Mouse (Mus musculus) lung, postnatal 25 days (tissue): ENCODE data around the gene Ets1.

Experiments used
- DNase-seq: peaks from one replicate; pipeline ENCODE4 v3.0.0; 2022; ENCODE audit warnings: low spot score

The Ets1 gene

DNA sequence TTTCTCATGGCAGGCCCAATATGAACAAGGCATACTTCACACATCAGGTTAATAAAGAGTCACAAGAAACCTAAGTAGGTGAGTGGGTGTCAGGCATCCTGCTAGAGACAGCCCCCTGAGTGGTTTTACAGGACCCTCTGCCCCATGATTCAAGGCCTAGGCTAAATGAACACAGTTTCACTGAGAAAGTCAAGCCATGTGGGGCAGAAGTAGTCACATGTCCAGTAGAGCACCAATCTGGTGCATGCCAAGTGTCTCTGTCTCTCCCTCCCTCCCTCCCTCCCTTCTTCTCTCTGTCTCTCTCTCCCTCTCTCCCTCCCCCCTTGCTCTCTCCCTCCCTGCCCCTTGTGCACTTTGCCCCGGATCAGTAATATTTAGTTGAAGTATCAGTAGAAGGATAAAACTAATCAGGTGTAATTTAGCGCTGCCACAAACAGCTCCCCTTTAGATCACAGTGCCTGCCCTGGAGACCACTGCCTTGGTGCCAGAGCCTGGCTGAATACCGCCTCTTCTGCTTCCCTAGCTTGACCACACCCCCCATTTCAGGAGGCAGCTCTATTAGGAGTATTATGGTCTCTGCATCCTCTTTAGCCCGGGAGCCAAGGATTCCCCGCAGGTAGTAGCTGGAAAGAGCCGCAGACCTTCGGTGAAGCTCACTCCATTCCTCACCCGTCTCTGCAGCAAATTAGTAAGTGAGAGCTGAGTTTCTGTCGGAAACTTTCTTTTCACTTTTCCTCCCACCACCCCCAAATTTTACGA, at the start of gene Ets1:
Gene Ets1, plus strand, starts transcription at position 595 of the 759 bp plus-strand sequence.
- no peak for DNase-seq

DNA sequence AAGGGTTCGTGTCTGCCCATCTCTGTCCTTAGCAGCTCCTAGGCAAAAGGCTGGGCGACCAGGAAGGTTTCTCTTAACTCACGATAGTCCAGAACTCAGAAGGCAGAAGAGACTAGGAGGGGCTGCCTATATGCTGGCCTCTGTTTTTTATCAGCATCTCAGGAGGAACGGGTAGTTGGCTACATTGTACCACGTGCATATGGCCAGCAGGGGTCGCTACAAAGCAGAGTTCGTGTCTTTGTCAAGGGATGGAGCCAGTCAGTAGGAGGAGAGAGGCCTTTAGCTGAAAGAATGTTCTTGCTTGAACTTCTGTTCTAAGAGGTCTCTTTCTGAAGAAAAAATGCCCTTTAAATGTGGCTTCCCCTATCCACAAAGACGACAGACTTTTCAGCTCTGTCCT, 46.1 kb upstream of the Ets1 start:
- peak; percentile 89 for DNase-seq

DNA sequence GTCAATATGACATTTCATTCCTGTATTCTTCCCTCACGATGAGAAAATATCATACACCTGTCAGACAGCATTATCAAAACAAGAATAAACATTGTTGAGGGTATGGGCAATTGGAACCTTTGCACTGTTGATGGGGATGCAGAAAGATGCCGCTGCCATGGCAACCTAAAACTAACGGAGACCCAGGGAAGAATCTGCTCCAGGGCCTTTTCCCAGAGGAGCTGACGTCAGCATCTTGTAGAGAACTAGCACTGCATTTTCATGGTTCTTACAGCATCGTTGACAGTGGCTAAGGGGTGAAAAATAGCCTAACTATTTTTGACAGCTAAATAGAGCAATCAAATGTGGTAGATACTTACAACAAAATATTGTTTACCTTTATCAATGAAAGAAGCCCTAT, 45.5 kb upstream of the Ets1 start:
- DNase-seq: no peak

DNA sequence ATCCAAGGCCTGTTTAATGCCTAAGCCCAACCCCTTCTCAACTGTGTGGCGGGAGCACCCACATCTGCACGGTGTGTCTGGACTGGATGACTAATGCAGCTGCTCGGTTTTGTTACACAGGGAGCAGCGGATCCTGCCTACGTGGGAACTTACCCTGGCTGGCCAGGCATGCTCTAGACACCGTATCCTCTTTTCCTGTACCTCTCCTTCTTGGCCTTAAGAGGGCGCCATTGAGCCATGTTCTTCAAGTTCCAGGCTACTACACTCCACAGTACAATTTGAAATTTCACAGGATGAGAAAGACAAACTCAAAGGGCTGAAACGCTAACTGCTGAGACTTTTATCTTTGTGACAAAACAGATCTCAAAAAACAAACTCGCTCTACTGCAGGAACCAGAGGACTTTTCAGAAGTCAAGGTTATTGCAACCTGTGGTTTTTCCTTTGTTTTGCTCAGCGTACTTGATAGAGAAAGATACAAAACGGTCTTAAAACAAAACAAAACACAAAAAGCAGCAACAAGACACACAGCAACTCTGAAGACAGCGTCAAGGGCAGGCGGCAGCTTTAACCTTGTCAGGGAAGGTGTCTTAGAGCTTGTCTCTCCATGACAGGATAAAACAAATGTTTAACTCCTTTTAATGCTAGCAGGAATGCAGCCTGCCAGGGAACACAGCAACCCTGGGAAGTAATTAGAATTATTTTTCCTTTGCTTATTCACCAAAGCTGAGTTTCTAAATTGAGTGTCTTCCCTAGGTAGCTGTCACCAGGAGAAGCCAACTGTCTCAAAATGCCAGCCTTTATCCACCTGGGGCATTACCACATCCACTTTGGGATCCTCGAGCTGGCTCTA, 44.1 kb upstream of the Ets1 start:
- DNase-seq: peak; percentile 90

DNA sequence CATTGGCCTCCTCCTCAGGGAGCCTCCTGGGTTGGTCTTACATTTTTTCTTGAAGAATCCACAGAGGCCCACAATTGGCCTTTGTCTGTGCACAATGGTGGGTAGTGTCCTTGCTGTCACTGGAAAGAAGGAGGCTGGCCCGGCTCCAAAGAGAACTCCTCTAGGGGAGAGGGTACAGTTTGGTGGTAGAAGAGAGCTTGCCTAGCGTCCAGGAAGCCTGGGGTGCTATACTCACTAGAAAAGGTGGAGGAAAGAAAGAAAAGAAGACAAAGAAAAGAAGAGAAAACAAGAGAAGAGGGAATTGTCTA, 43.5 kb upstream of the Ets1 start:
- DNase-seq: no peak

DNA sequence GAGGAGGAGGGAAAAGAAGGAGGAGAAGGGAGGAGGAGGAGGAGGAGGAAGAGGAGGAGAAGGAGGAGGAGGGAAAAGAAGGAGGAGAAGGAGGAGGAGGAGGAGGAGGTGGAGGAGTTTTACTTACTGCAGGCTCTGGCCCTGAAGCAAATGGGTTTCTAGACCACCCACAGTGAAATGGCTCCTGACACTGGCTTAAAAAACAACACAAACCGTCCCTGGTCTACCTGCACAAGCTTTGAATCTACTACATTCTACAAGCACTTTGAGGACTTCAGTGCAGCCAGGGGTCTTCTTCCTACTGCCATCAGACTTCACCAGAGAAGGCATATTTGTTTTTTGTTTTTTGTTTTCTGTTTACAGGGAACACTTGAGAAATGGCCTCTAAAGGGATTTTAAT, 42.2 kb upstream of the Ets1 start:
- DNase-seq: no peak

DNA sequence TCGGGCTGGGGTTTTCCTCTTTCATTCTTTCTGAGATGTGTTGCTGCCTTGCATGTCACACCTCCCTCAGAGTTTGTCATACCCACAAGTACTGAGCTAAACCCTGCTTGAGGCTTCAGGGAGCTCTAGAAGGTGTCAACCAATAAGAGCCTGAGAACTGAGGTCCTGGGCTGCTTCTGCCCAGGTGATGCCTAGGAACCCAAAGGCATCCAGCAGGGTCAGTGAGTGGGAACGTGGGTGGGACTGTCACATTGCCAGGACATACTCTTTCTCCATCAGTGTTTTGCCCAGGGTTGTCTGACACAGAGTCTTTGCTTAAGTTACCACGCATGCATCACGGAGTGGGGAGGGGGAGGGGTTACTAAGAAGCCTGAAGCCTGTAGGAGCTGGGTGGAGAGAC, 41.7 kb upstream of the Ets1 start:
- DNase-seq: no peak

DNA sequence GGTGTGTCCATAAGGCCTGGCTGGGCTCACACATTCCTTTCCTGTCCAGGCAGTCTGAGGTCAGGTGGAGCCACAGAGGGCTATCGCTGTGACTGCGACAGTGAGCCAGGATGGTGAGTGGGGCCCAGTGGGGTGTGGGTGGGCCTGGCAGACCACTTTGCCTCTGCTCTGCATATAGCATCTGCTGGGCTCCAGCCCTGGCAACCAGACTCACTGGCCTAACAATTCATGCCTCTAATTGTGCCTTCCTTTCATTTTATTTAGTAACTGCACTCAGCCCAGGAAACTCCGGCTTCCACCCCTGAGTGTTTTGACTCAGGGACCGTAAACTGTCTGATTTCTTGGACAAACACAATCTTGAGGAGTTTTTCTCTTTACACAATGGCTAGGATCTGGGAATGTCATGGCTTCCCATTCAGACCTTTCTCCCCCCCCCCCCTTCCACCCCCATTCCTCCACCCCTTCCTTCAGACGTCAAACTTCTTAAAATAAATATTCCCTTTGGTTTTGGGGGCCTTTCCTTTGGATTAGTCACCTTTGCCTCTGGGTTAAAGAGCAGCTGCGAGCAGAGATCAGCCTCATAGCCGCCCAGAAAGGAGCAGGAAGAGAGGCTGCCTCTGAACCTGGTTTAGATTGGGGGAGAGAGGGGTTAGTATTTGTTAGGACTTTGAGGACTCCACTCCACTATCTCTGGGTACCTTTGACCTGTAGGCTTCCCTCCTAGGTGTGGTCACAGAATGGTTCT, 40.8 kb upstream of the Ets1 start:
- no peak for DNase-seq

DNA sequence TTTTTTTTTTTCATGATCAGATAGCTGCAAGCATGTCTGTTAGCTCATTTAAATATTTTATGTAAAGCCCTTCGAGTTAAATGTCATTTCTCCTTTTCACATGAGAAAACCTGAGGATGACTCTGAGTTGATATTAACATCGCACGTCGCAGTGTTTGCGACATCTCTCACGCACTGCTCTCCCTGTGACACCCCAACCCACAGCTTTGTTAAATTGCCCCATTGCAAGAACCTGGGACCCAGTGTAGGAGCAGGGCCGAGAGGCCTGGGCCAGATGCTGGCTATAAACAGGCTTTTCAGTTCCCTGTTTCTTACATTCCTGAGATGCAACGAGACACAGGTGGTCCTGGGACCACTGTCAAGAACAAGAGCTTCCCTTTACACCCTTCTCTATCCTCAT, 39.7 kb upstream of the Ets1 start:
- DNase-seq: no peak

DNA sequence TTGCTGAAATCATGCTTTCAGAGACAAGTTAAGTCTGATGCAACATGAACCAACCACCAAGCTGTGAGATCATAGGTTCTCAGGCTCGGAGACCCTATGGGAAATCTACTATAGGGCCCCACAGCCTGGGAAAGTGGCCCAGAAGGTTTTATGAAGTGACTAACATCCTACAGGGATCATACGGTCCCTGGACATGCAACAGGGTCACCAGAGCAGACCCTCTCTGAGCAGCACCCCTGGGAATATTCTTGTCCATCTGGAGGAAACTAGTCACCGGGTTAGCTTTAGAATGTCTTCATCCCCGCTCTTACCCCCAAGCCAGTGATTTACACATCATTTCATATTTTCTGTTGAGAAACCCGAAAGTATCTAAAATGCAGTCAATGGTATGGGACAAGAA, 34.1 kb upstream of the Ets1 start:
- no peak for DNase-seq

DNA sequence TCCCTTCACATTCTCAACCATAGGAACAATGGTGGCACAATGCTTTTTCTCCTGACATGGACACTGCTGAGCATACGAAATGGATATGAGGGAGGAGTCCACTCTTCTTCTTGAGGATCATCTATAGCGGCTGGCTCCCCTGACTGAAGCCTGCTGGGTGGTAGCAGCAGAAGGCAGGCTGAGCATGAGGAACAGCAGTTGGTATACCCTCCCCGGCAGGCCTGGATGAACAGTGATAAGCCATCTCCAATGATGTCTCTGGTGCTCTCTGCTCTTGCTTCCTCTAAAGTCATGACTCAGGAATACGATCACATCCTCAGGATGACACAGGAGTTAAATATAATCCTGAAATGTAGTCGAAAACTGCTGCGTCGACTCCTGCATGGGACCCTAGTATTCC, 32.9 kb upstream of the Ets1 start:
- no peak for DNase-seq

DNA sequence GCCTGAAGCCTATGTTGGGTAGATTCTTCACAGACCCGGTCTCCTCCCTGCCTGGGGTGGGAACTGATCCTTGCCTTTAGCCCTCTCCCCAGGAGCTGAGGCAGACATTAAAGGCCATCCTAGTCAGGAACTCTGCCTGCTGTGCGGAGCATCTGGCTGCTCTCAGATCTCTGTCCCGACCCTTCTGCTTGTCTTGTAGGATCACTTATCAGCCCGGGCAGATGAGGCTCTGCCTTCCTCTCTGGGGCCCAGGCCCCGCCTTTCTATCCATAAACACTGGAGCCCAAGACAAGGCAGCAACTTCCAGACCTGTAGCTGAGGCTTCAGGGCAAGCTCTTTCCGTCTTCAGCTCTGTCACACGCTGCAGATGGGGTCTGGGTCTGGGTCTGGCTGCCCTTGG, 28.8 kb upstream of the Ets1 start:
- DNase-seq: no peak

DNA sequence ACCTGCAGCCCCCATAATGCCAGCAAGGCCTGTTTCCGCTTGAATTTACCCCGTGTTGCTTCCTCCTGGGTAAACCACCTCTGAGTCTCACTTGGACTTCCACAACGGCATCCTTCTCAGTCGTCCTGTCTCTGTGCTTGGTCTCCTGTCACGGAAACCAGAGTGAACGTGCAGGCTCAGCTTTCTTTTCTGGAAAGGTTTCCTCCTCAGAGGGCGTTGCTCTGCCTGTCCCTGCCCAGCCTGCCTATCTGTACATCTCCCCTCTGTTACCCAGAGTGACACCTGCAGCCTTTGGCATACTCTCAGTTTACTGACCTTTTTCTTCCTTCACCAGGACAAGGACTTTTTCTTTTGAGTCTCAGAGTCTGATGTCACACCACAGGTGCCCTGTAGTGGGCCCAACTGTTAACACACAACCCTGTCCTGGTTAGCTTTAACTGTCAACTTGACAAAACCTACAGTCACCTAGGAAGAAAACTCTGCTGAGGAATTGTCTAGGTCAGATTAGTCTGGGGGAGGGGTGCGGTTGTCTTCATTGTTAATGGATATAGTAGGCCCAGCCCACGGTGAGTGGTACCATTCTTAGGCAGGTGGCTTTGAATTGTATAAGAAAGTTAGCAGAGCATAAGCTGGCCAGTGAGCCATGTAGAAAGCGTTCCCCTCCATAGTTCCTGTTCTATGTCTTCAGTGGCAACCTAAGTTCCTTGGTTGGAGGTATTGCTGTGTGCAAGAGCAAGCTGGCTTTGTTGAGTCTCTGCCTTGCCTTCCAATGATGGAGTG, 27.0 kb upstream of the Ets1 start:
- no peak for DNase-seq

DNA sequence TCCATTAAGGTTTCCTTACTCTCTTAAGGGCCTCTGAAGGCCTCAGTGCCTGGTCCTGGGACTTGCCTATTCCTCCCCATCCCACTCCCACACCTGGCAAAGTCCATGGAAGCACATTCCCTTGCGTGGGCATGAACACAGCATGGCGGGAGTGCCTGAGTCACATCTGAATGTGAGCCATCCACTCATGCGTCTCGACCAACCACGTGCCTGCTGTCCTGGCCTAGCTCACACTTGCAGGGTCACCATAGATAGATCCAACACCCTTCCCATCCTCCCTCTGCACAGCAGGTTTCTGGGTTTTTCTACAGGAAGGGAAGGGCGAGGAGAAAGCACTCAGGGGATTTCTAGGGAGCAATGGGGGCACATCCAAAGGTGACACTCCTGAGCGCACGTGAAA, 25.8 kb upstream of the Ets1 start:
- no peak for DNase-seq

DNA sequence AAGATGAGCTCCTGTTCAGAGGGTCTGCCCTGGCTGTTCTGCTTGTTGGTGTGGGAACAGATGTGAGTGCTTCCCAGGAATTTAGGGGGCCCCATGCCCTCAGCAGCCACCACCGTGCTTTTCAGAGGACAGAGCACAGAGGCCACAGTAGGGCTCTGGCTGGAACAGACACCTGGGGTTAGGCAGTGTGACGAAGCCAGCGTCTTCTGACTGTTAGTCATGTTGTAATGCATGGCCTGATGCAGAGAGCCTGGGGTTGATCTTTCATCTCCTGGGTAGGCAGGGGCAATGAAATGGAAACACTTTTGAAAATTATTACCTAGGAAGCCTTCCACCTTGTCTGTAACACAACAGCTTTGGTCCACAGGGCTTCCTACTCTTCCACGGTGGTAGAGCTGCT, 25.4 kb upstream of the Ets1 start:
- no peak for DNase-seq

DNA sequence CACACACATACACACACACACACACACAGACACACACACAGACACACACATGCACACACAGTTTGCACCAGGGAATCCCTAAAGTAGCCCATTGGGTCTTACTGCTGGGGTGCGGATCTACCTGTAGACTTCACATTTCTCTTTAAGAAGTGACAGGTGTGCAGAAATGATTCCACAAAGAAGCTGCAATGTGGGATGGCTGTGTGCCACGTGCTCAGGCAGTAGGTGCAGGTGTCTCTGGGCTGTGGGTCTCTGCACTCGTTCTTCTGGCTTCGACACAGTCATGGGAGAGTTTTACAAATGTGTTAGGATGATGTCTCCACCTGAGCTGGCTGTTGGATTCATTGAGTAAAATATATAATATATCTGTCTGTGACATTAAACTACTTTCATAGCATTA, 24.7 kb upstream of the Ets1 start:
- DNase-seq: no peak

DNA sequence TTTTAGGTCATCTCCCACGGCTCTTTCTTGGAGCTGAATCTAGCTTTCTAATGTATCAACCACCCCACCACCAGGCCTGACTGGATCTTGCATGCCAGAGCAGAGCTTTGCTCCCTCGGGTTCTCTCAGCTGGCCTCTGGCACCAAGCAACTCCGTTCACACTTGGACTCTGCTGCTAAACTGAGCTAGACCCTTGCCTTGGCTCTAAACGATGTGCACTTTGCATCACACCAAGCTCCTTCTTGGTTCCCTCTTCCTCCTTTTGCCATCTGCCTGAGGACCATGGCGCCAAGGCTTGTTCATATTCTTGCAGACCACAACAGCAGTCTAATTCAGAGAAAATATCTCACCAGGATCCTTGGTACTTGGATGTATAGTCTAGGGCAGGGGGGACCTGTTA, 23.6 kb upstream of the Ets1 start:
- no peak for DNase-seq

DNA sequence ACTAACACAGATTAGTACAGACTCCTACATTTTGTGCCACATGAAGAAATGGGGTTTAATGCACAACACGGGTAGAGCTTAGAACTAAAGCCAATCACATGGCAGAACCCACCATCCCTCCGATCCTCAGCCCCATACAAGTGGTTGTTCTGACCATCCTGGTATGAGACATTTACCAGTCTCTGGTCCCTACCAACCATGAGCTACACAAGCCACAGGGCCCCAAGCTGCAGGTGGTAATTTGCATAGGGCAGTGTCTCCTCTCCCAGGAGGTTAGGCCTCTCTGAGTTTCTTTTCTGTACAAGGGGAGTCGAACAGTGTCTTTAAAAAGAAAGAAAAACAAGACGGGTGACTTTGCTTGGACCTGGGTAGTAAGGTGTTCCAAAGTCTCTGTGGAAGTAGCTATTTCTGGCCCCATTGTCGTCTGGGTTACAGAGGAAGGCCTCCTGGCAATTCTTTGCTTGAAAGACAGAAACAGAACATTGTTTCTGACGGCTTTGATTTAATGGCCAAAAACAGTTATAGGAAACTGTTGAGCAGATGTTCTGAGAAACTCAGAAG, 23.1 kb upstream of the Ets1 start:
- DNase-seq: peak; percentile 47

DNA sequence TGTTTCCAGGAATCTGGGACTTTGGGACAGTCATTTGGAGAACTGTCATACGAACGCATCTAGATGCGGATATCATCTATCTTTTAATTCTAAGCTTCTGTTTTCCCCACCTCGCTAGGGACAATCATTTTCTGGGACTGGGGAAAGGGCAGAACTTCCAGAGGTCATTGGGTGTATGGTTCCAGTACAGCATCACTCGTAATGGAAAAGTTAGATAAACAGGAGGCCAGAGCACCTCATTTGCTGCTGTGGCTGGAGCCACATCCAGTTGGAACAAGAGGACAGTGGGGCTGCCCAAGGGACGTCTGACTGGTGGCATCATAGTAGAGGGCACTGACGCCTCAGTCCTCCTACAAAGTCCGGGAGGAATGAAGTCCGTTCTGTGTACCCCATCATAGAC, 21.8 kb upstream of the Ets1 start:
- no peak for DNase-seq

DNA sequence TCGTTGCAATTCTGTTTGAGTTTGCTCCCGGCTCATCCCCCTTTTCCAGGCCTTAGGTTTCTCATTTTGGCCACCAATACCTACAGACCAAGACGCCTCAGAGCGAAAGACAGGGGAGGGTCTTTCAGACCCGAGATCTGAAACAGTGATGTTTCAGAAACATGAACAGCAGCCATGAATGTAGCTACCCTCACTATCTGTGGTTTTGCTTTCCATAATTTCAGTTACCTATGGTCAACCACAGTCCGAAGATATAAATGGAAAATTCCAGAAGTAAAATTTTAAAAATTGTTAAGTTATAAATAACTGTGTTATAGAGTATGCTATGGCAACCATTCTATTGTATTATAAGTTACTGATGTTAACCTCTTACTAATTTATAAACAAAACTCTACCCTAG, 20.6 kb upstream of the Ets1 start:
- no peak for DNase-seq

DNA sequence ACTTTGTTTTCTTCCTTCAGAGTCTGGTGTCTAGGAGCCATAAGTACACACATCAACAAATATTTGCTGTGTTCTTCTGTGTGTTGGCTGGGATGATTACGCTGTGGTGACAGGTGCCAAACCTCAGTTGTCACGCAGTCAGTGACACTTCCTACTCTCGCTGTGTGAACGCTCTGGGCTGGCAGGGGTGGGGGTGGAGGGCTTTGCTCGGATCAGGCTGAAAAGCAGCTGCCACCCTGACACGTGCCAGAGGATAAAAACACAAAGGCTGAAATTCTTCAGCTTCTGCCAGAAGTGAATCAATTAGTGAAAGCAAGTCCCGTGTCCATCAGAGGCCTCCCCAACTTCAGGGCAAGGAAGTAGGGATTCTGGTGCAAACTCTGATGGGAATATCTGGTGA, 20.0 kb upstream of the Ets1 start:
- DNase-seq: peak; percentile 51
